Mouse (Mus musculus) limb, embryonic 14.5 days (tissue): ENCODE measurements around the gene Rab11fip3. TPM values are rescaled to one million over a fixed set of nuclear protein-coding genes. Genes with fewer than 3 reads are reported as not detected.
"Not testable (repeated sequence)": the region's sequence is repeated elsewhere in the genome, so short reads cannot be mapped to it uniquely, and the experiment has no call there.

Experiments
- ATAC-seq: fragments of 200-750 bp; cut with Nextera tagmentation; 2 replicates; pipeline ENCODE4 v1.8.0; 2017; ENCODE audit warnings: low read depth, moderate number of reproducible peaks, moderate TSS enrichment; ENCODE audit not compliant: low FRiP score
- DNase-seq: peaks from one replicate; pipeline ENCODE4 v3.0.0-alpha.2; 2015; ENCODE audit warnings: low spot score
- H3K27ac ChIP-seq: fragments of 300-500 bp; sonication (generic); replicated peaks from 2 replicates; pipeline ENCODE4 v1.5.1; 2014; ENCODE audit warnings: low read depth, mild to moderate bottlenecking, low read length, moderate library complexity, mixed read lengths
- H3K27me3 ChIP-seq: fragments of 300-500 bp; sonication (generic); 2 replicates; pipeline ENCODE4 v1.6.1; 2014; ENCODE audit warnings: low read length, mixed read lengths; ENCODE audit not compliant: control insufficient read depth, insufficient read depth
- H3K36me3 ChIP-seq: fragments of 300-500 bp; sonication (generic); 2 replicates; pipeline ENCODE4 v1.6.1; 2014; ENCODE audit warnings: mild to moderate bottlenecking, low read length, moderate library complexity, mixed read lengths; ENCODE audit not compliant: control insufficient read depth, insufficient read depth
- H3K4me1 ChIP-seq: fragments of 300-500 bp; sonication (generic); 2 replicates; pipeline ENCODE4 v1.6.1; 2014; ENCODE audit warnings: antibody characterized with exemption, low read length, mixed read lengths; ENCODE audit not compliant: control insufficient read depth, insufficient read depth
- H3K4me2 ChIP-seq: fragments of 300-500 bp; sonication (generic); replicated peaks from 2 replicates; pipeline ENCODE4 v1.6.1; 2014; ENCODE audit warnings: low read depth, mild to moderate bottlenecking, low read length, moderate library complexity; ENCODE audit not compliant: severe bottlenecking
- H3K4me3 ChIP-seq: fragments of 300-500 bp; sonication (generic); replicated peaks from 2 replicates; pipeline ENCODE4 v1.5.1; 2014; ENCODE audit warnings: low read length
- H3K9ac ChIP-seq: fragments of 300-500 bp; sonication (generic); 2 replicates; pipeline ENCODE4 v1.6.1; 2014; ENCODE audit warnings: mild to moderate bottlenecking, low read depth, low read length, moderate library complexity; ENCODE audit not compliant: severe bottlenecking
- H3K9me3 ChIP-seq: fragments of 300-500 bp; sonication (generic); 2 replicates; pipeline ENCODE4 v1.6.1; 2016; ENCODE audit warnings: low read length; ENCODE audit not compliant: control insufficient read depth
- POLR2A ChIP-seq: fragments of 200-500 bp; IDR thresholded peaks from 2 replicates; pipeline ENCODE4 v1.8.0; 2012; ENCODE audit warnings: inconsistent platforms, mild to moderate bottlenecking, moderate library complexity, borderline replicate concordance; ENCODE audit not compliant: insufficient read depth, insufficient read length; ENCODE audit errors: extremely low read depth
- WGBS: fragments of 180-500 bp; shearing (Covaris S2); extraction: QIAGEN DNeasy Blood & Tissue Kit; methylation state at CpG from one replicate; pipeline ENCODE4 v1.1.7; 2014; 5-methylcytosine and 5-hydroxymethylcytosine counted together
- polyA plus RNA-seq, 2 experiments: library from polyadenylated mRNA; depleted of rRNA in 1 of 2; stranded (reverse) in 1 of 2; unstranded in 1 of 2; fragments of >200 nt; fragmentation: Nextera tagmentation in 1 of 2; extraction: Ambion mirVana in 1 of 2; gene quantifications; 2 replicates each; pipeline versions ENCODE4 v1.2.1 to v1.2.3; 2012 to 2014

Gene Rab11fip3
- polyA plus RNA-seq, 2 experiments, result 17.8 to 39.0 TPM

DNA sequence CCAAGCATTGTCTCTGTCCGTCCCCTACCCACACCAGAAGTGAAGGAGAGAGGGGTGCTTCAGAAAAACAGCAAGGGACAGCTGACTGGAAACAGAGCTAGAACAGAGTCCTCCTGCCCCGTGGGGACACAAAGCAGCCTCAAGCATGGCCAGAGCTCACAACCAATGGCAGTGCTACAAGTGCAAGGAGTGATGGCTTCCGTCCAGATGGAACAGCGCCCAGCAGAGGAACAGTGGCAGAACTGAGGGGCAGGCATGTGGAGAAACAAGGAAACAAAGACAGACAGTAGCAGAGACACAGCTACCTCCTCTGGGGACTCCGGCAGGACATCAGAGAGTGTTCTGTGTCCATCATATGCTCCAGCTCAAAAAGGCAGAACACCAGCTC is 26.1 kb downstream of the Rab11fip3 start:
- H3K4me2 ChIP-seq, result no peak overlapping the region
- H3K27me3 ChIP-seq, result no peaks in the 10 kb centered on the region
- no peak overlapping the region for H3K9ac ChIP-seq
- DNase-seq, result no peak
- no peaks in the 10 kb centered on the region for H3K9me3 ChIP-seq
- peaks cover 3% of the 10 kb centered on the region; the same call in 1 of the 2 replicates for H3K4me1 ChIP-seq
- H3K36me3 ChIP-seq, result no peaks in the 10 kb centered on the region; the same call in 1 of the 2 replicates
- no peak overlapping the region for H3K4me3 ChIP-seq
- no peak overlapping the region for H3K27ac ChIP-seq
- TF ChIP-seq POLR2A, result no peak
- 72% methylated on average over 5 of the region's 5 CpGs for WGBS
- ATAC-seq, result no peak

- 84% methylated on average over 13 of the region's 13 CpGs for WGBS
- ATAC-seq, result no peak
- Histone ChIP-seq H3K4me2 (no peak overlapping the region), H3K9ac (no peak overlapping the region), H3K4me3 (no peak overlapping the region), H3K9me3 (no peaks in the 10 kb centered on the region), H3K36me3 (no peaks in the 10 kb centered on the region), H3K27ac (no peak overlapping the region), H3K27me3 (no peaks in the 10 kb centered on the region), H3K4me1 (peaks cover 3% of the 10 kb centered on the region; the same call in 1 of the 2 replicates)
- DNase-seq, result no peak
- TF ChIP-seq POLR2A, result no peak
Observed at GRCm38 (mm10) chr17:26042599-26043248, 26.6 kb downstream of the Rab11fip3 start.

- Histone ChIP-seq H3K4me3 (no peak overlapping the region), H3K9me3 (no peaks in the 10 kb centered on the region), H3K4me2 (no peak overlapping the region), H3K9ac (no peak overlapping the region), H3K27ac (no peak overlapping the region), H3K27me3 (no peaks in the 10 kb centered on the region), H3K36me3 (peaks cover 5% of the 10 kb centered on the region), H3K4me1 (peaks cover 3% of the 10 kb centered on the region; the same call in 1 of the 2 replicates)
- DNase-seq, result peak; percentile 62
- peak; percentile 57; the same call in 1 of the 2 replicates for ATAC-seq
- TF ChIP-seq POLR2A, result no peak
- 58% methylated on average over 9 of the region's 9 CpGs for WGBS
Observed at GRCm38 (mm10) chr17:26041111-26041802, 28.1 kb downstream of the Rab11fip3 start.

GRCm38 (mm10) chr17:26040711-26041110 is 28.6 kb downstream of the Rab11fip3 start:
- H3K9me3 ChIP-seq, H3K4me1 ChIP-seq, H3K9ac ChIP-seq, DNase-seq, H3K4me2 ChIP-seq, ATAC-seq, H3K27ac ChIP-seq, H3K27me3 ChIP-seq, H3K4me3 ChIP-seq: not testable (repeated sequence)
- peaks cover 10% of the 10 kb centered on the region for H3K36me3 ChIP-seq
- WGBS, result 94% methylated on average over 8 of the region's 8 CpGs

GRCm38 (mm10) chr17:26032037-26032436 is 37.3 kb downstream of the Rab11fip3 start:
- 82% methylated on average over 6 of the region's 6 CpGs for WGBS
- ATAC-seq (no peak), DNase-seq (no peak)
- H3K4me2 ChIP-seq, result no peak overlapping the region
- H3K4me3 ChIP-seq, result no peak overlapping the region
- no peak overlapping the region for H3K9ac ChIP-seq
- H3K36me3 ChIP-seq, result peaks cover 25% of the 10 kb centered on the region
- H3K4me1 ChIP-seq, result no peaks in the 10 kb centered on the region
- H3K27ac ChIP-seq, result no peak overlapping the region
- H3K9me3 ChIP-seq, result no peaks in the 10 kb centered on the region
- H3K27me3 ChIP-seq, result no peaks in the 10 kb centered on the region
- no peak for TF ChIP-seq POLR2A
